Comparison of ENCODE assay signal across 15 mouse cellular contexts in the genomic region with DNA sequence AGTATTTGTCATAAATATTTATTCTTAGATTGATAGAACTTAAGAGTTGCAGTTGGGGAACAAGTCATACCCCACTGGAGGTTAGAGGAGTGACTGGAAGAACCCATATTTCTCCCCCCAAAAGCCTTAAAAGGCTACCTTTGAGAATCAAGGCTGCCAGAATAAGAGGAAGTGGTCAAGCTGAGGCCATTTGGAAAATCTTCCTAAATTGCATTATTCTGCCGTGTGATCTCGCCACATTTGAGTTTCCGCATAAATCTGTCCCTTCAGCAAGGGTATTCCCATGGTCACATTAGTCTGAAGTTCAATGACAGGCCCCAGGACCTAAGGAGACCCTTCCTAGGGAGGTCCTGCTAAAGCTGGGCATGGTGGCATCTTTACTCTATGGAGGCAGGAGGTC. TPM values are rescaled to one million over a fixed set of nuclear protein-coding genes. Genes with fewer than 3 reads are reported as not detected.
DNase-seq lines count a peak whose midpoint lies in the region; ATAC-seq and TF ChIP-seq lines count a peak whose summit lies in the region.
"Had no signal": no experiment of that assay in that cellular context is flagged by ENCODE, and none has a peak within 500 bp of the region (broad histone marks: within the 10 kb centered on the region; RNA-seq: fewer than 3 reads in every experiment).

No protein-coding gene starts in this region.

- H3K27me3 ChIP-seq in heart, embryonic 15.5 days = no peaks in the 10 kb centered on the region
- no peaks in the 10 kb centered on the region for H3K27me3 ChIP-seq in spleen, adult 2 months (ENCODE audit: control insufficient read depth, insufficient read depth, low read length)
- no peaks in the 10 kb centered on the region for H3K27me3 ChIP-seq in limb, embryonic 13.5 days

- no peak for TF ChIP-seq POLR2A in spleen, adult 2 months (IDR thresholded peaks at IDR 0.05; ENCODE audit: low read depth, low read length)

- no peak overlapping the region for H3K4me3 ChIP-seq in heart, embryonic 15.5 days
- no peak overlapping the region for H3K4me3 ChIP-seq in spleen, adult 2 months (ENCODE audit: extremely low read depth, insufficient read depth, insufficient read length)
- no peak overlapping the region for H3K4me3 ChIP-seq in limb, embryonic 13.5 days
- H3K4me3 ChIP-seq: liver, embryonic 13.5 days; megakaryocyte, embryonic 14.5 days; myocyte had no signal

- WGBS in heart, embryonic 15.5 days = 80% methylated on average over 3 of the region's 3 CpGs
- whole genome bisulfite sequencing in spleen, adult 2 months = 63% methylated on average over 3 of the region's 3 CpGs
- WGBS in limb, embryonic 13.5 days = 78% methylated on average over 3 of the region's 3 CpGs

- peaks cover 30% of the 10 kb centered on the region for H3K36me3 ChIP-seq in heart, embryonic 15.5 days
- H3K36me3 ChIP-seq in spleen, adult 2 months (ENCODE audit: control insufficient read depth, insufficient read depth, low read length) = no peaks in the 10 kb centered on the region
- H3K36me3 ChIP-seq in limb, embryonic 13.5 days = peaks cover 53% of the 10 kb centered on the region

- no peak for DNase-seq in heart, postnatal 14 days
- DNase-seq in spleen, adult 2 months (ENCODE audit: low read depth in 1 of 2, low spot score in 2 of 2) = no peak
- no peak for DNase-seq in spleen, adult 12 weeks (ENCODE audit: low spot score)
- DNase-seq in right cerebral cortex, postnatal 36 days (ENCODE audit: low spot score in 2 of 2) = no peak
- no peak for DNase-seq in cerebellum, adult 11 months
- DNase-seq: kidney, adult 9 months; layer of hippocampus, postnatal 36 days; liver, embryonic 13.5 days; right cerebral cortex, postnatal 4 days had no signal

- intact Hi-C loops in heart, postnatal 14 days (cut with DNase I) = no loop called here

- peaks cover 24% of the 10 kb centered on the region for H3K4me1 ChIP-seq in heart, embryonic 15.5 days (replicated peaks)
- H3K4me1 ChIP-seq in spleen, adult 2 months (ENCODE audit: control insufficient read depth, insufficient read depth, insufficient read length) = peaks cover 3% of the 10 kb centered on the region; the same call in 1 of the 2 replicates
- H3K4me1 ChIP-seq in limb, embryonic 13.5 days = peaks cover 19% of the 10 kb centered on the region

- H3K4me2 ChIP-seq in heart, embryonic 15.5 days = no peak overlapping the region
- peak overlapping the region; percentile 38; the same call in 1 of the 2 replicates for H3K4me2 ChIP-seq in limb, embryonic 13.5 days (replicated peaks)
- H3K4me2 ChIP-seq: liver, embryonic 13.5 days had no signal

- no peak for TF ChIP-seq CTCF in spleen, adult 2 months (IDR thresholded peaks at IDR 0.05; ENCODE audit: extremely low read depth, insufficient read depth, insufficient read length, insufficient replicate concordance)

- H3K27ac ChIP-seq in heart, embryonic 15.5 days = 0 out of 2 replicates have a peak overlapping the region, but pooled peaks have one; percentile 58
- peak overlapping the region; percentile 45; the same call in 1 of the 2 replicates for H3K27ac ChIP-seq in spleen, adult 2 months (ENCODE audit: insufficient read depth, low read length)
- H3K27ac ChIP-seq in limb, embryonic 13.5 days = peak overlapping the region; percentile 87
- H3K27ac ChIP-seq: liver, embryonic 13.5 days had no signal

- no peak overlapping the region for H3K9ac ChIP-seq in heart, embryonic 15.5 days
- H3K9ac ChIP-seq in limb, embryonic 13.5 days = no peak overlapping the region
- H3K9ac ChIP-seq: liver, embryonic 13.5 days had no signal

- no peak for ATAC-seq in heart, embryonic 15.5 days (replicated peaks; ENCODE audit: insufficient number of reproducible peaks, insufficient read depth, low FRiP score, low read depth)
- ATAC-seq in limb, embryonic 13.5 days (ENCODE audit: low FRiP score, low read depth) = no peak; the same call in 1 of the 2 replicates
- no peak for ATAC-seq in frontal cortex, adult (ENCODE audit: low TSS enrichment)

- H3K9me3 ChIP-seq in heart, embryonic 15.5 days (replicated peaks) = no peaks in the 10 kb centered on the region
- H3K9me3 ChIP-seq in limb, embryonic 13.5 days = no peaks in the 10 kb centered on the region
- H3K9me3 ChIP-seq: liver, embryonic 13.5 days; megakaryocyte, embryonic 14.5 days had no signal

RNA-seq across cellular contexts. Expression of gene Mmp14, which starts 11.1 kb away (rescaled TPM):
- 91.2 and 125 TPM in 2 replicates for polyA plus RNA-seq in heart, embryonic 15.5 days (2015; fragmentation: Nextera tagmentation; extraction: Ambion mirVana)
- 10 to 100 TPM; 53.6 to 60.0 TPM for total RNA-seq in heart, postnatal 14 days (2021)
- 42.0 and 63.2 TPM in 2 replicates for polyA plus RNA-seq in spleen, adult 2 months (2012; rRNA removed)
- 198 and 204 TPM in 2 replicates for polyA plus RNA-seq in limb, embryonic 13.5 days (2015; fragmentation: Nextera tagmentation; extraction: Ambion mirVana)

RNA-seq across cellular contexts. Expression of gene Mrpl52, which starts 15.8 kb away (rescaled TPM):
- polyA plus RNA-seq in heart, embryonic 15.5 days (2015; fragmentation: Nextera tagmentation; extraction: Ambion mirVana) = 196 and 285 TPM in 2 replicates
- total RNA-seq in heart, postnatal 14 days (2021) = 100 to 1,000 TPM; 102 to 116 TPM
- polyA plus RNA-seq in spleen, adult 2 months (2012; rRNA removed) = 221 and 393 TPM in 2 replicates
- polyA plus RNA-seq in limb, embryonic 13.5 days (2015; fragmentation: Nextera tagmentation; extraction: Ambion mirVana) = 224 and 233 TPM in 2 replicates

RNA-seq across cellular contexts. Expression of gene Lrp10, which starts 21.4 kb away (rescaled TPM):
- 41.9 and 51.6 TPM in 2 replicates for polyA plus RNA-seq in heart, embryonic 15.5 days (2015; fragmentation: Nextera tagmentation; extraction: Ambion mirVana)
- total RNA-seq in heart, postnatal 14 days (2021) = 10 to 100 TPM; 63.2 to 65.6 TPM
- polyA plus RNA-seq in spleen, adult 2 months (2012; rRNA removed) = 154 and 206 TPM in 2 replicates
- 31.0 and 34.4 TPM in 2 replicates for polyA plus RNA-seq in limb, embryonic 13.5 days (2015; fragmentation: Nextera tagmentation; extraction: Ambion mirVana)

RNA-seq across cellular contexts. Expression of gene Slc7a7, which starts 25.0 kb away (rescaled TPM):
- 7.7 and 11.0 TPM in 2 replicates for polyA plus RNA-seq in heart, embryonic 15.5 days (2015; fragmentation: Nextera tagmentation; extraction: Ambion mirVana)
- 1 to 10 TPM; 6.2 to 6.5 TPM for total RNA-seq in heart, postnatal 14 days (2021)
- 24.6 and 31.2 TPM in 2 replicates for polyA plus RNA-seq in spleen, adult 2 months (2012; rRNA removed)
- polyA plus RNA-seq in limb, embryonic 13.5 days (2015; fragmentation: Nextera tagmentation; extraction: Ambion mirVana) = 5.1 and 6.1 TPM in 2 replicates

RNA-seq across cellular contexts. Expression of gene Rem2, which starts 33.4 kb away (rescaled TPM):
- polyA plus RNA-seq in heart, embryonic 15.5 days (2015; fragmentation: Nextera tagmentation; extraction: Ambion mirVana) = 1.1 and 1.9 TPM in 2 replicates
- total RNA-seq in heart, postnatal 14 days (2021) = not detected
- polyA plus RNA-seq in spleen, adult 2 months (2012; rRNA removed) = 0.22 and 0.40 TPM in 2 replicates
- polyA plus RNA-seq in limb, embryonic 13.5 days (2015; fragmentation: Nextera tagmentation; extraction: Ambion mirVana) = 2.8 and 3.2 TPM in 2 replicates
- total RNA-seq: gastrocnemius, adult 18-20 months had no signal
